In genomic region chr2:30470143-30470946, GRCm38 (mm10) we compare ENCODE assay signal across 9 mouse cellular contexts. TPM values are rescaled to one million over a fixed set of nuclear protein-coding genes. Genes with fewer than 3 reads are reported as not detected.
A peak's percentile ranks its signal among the peaks of the same experiment; 100 is the strongest.
DNase-seq lines count a peak whose midpoint lies in the region; ATAC-seq and TF ChIP-seq lines count a peak whose summit lies in the region.
"Had no signal": no experiment of that assay in that cellular context is flagged by ENCODE, and none has a peak within 500 bp of the region (broad histone marks: within the 10 kb centered on the region; RNA-seq: fewer than 3 reads in every experiment).

No protein-coding gene starts in this region.

- WGBS in limb, embryonic 10.5 days: under 1% methylated on average over 46 of the region's 46 CpGs
- under 1% methylated on average over 46 of the region's 46 CpGs for WGBS in midbrain, embryonic 12.5 days

- peak overlapping the region; percentile 70 for H3K9ac ChIP-seq in midbrain, embryonic 12.5 days (replicated peaks)

- H3K9me3 ChIP-seq in megakaryocyte, embryonic 14.5 days: no peaks in the 10 kb centered on the region
- no peaks in the 10 kb centered on the region for H3K9me3 ChIP-seq in limb, embryonic 10.5 days (replicated peaks)
- H3K9me3 ChIP-seq in midbrain, embryonic 12.5 days: no peaks in the 10 kb centered on the region

- intact Hi-C loops in gastrocnemius, postnatal 14 days (cut with DNase I; ENCODE audit: low total_unique reads): loop anchor here (10.0 kb wide), 1 partner anchor 124 kb away; the partner anchor contains the start of gene Cstad

- H3K36me3 ChIP-seq in megakaryocyte, embryonic 14.5 days (replicated peaks; ENCODE audit: low read length): no peaks in the 10 kb centered on the region
- H3K36me3 ChIP-seq in limb, embryonic 10.5 days: no peaks in the 10 kb centered on the region
- no peaks in the 10 kb centered on the region for H3K36me3 ChIP-seq in midbrain, embryonic 12.5 days

- no peak for TF ChIP-seq CTCF in cortical plate, adult 2 months (IDR thresholded peaks at IDR 0.05; ENCODE audit: extremely low read depth, insufficient read depth, low read length)

- peaks cover 58% of the 10 kb centered on the region for H3K4me1 ChIP-seq in megakaryocyte, embryonic 14.5 days
- H3K4me1 ChIP-seq in cortical plate, adult 2 months (ENCODE audit: control insufficient read depth, insufficient read depth, low read length): no peaks in the 10 kb centered on the region
- peaks cover 69% of the 10 kb centered on the region for H3K4me1 ChIP-seq in limb, embryonic 10.5 days
- H3K4me1 ChIP-seq in midbrain, embryonic 12.5 days: peaks cover 40% of the 10 kb centered on the region

- H3K27me3 ChIP-seq in megakaryocyte, embryonic 14.5 days (replicated peaks): peaks cover 91% of the 10 kb centered on the region
- peaks cover 18% of the 10 kb centered on the region for H3K27me3 ChIP-seq in limb, embryonic 10.5 days (ENCODE audit: low read depth, poor library complexity, severe bottlenecking)
- peaks cover 25% of the 10 kb centered on the region for H3K27me3 ChIP-seq in midbrain, embryonic 12.5 days
- H3K27me3 ChIP-seq: Patski had no signal

- TF ChIP-seq POLR2A in cortical plate, adult 2 months (IDR thresholded peaks at IDR 0.05; ENCODE audit: extremely low read depth, insufficient read depth, low read length): 0 out of 2 replicates have a peak, but pooled peaks have one; percentile 6

- DNase-seq in gastrocnemius, postnatal 14 days: peak; percentile 80
- peak; percentile 48 for DNase-seq in induced T-regulatory cell, adult 2 months (ENCODE audit: low read depth)
- peak; percentile 78 for DNase-seq in limb, embryonic 10.5 days (ENCODE audit: low spot score)
- DNase-seq in spleen, postnatal 36 days (ENCODE audit: low spot score in 2 of 2): peak; percentile 35 to 41

- peak overlapping the region; percentile 88 for H3K4me3 ChIP-seq in megakaryocyte, embryonic 14.5 days (replicated peaks)
- H3K4me3 ChIP-seq in cortical plate, adult 2 months (ENCODE audit: insufficient read depth, low read length): peak overlapping the region; percentile 58
- H3K4me3 ChIP-seq in limb, embryonic 10.5 days: peak overlapping the region; percentile 98
- H3K4me3 ChIP-seq in midbrain, embryonic 12.5 days: peak overlapping the region; percentile 88

- ATAC-seq in megakaryocyte, adult 5-6 weeks (ENCODE audit: poor library complexity, severe bottlenecking): no peak
- ATAC-seq in midbrain, embryonic 12.5 days (ENCODE audit: low FRiP score, low read depth): no peak
- ATAC-seq: Patski had no signal

- peak overlapping the region; percentile 94 for H3K4me2 ChIP-seq in midbrain, embryonic 12.5 days (replicated peaks)

- H3K27ac ChIP-seq in cortical plate, adult 2 months (ENCODE audit: insufficient read depth, low read length): peak overlapping the region; percentile 97
- H3K27ac ChIP-seq in limb, embryonic 10.5 days: peak overlapping the region; percentile 100
- peak overlapping the region; percentile 72 for H3K27ac ChIP-seq in midbrain, embryonic 12.5 days (replicated peaks)

RNA-seq across cellular contexts. Expression of gene Ier5l, which starts 3.7 kb away (rescaled TPM):
- 2.7 and 5.0 TPM in 2 replicates for polyA plus RNA-seq in megakaryocyte, embryonic 14.5 days (2012; ENCODE audit: insufficient read depth, low replicate concordance)
- 0.18 and 0.40 TPM in 2 replicates for total RNA-seq in megakaryocyte, adult 5-6 weeks (2015)
- total RNA-seq in megakaryocyte, adult 5-6 weeks (2017): 0.99 and 1.1 TPM in 2 replicates
- polyA plus RNA-seq in cortical plate, adult 2 months (2012; rRNA removed): 19.5 and 22.1 TPM in 2 replicates
- total RNA-seq in gastrocnemius, postnatal 14 days (2021): 1 to 10 TPM; 3.5 to 4.2 TPM
- 2.2 and 2.9 TPM in 2 replicates for polyA plus RNA-seq in limb, embryonic 10.5 days (2016; fragmentation: Nextera tagmentation; extraction: Ambion mirVana)
- 2.7 and 3.4 TPM in 2 replicates for polyA plus RNA-seq in midbrain, embryonic 12.5 days (2016; fragmentation: Nextera tagmentation; extraction: Ambion mirVana)

RNA-seq across cellular contexts. Expression of gene Ptpa, which starts 54.5 kb away (rescaled TPM):
- 473 and 551 TPM in 2 replicates for polyA plus RNA-seq in megakaryocyte, embryonic 14.5 days (2012; ENCODE audit: insufficient read depth, low replicate concordance)
- 68.9 and 69.0 TPM in 2 replicates for total RNA-seq in megakaryocyte, adult 5-6 weeks (2015)
- total RNA-seq in megakaryocyte, adult 5-6 weeks (2017): 44.3 and 45.9 TPM in 2 replicates
- polyA plus RNA-seq in cortical plate, adult 2 months (2012; rRNA removed): 167 and 176 TPM in 2 replicates
- total RNA-seq in gastrocnemius, postnatal 14 days (2021): 10 to 100 TPM; 71.1 to 80.7 TPM
- 172 and 177 TPM in 2 replicates for polyA plus RNA-seq in limb, embryonic 10.5 days (2016; fragmentation: Nextera tagmentation; extraction: Ambion mirVana)
- polyA plus RNA-seq in midbrain, embryonic 12.5 days (2016; fragmentation: Nextera tagmentation; extraction: Ambion mirVana): 128 and 129 TPM in 2 replicates

RNA-seq across cellular contexts. Expression of gene Crat, which starts 54.7 kb away (rescaled TPM):
- 55.0 and 64.0 TPM in 2 replicates for polyA plus RNA-seq in megakaryocyte, embryonic 14.5 days (2012; ENCODE audit: insufficient read depth, low replicate concordance)
- total RNA-seq in megakaryocyte, adult 5-6 weeks (2015): 26.2 and 29.6 TPM in 2 replicates
- total RNA-seq in megakaryocyte, adult 5-6 weeks (2017): 13.9 and 14.2 TPM in 2 replicates
- 44.7 and 50.9 TPM in 2 replicates for polyA plus RNA-seq in cortical plate, adult 2 months (2012; rRNA removed)
- total RNA-seq in gastrocnemius, postnatal 14 days (2021): 100 to 1,000 TPM; 251 to 325 TPM
- polyA plus RNA-seq in limb, embryonic 10.5 days (2016; fragmentation: Nextera tagmentation; extraction: Ambion mirVana): 21.9 and 22.9 TPM in 2 replicates
- polyA plus RNA-seq in midbrain, embryonic 12.5 days (2016; fragmentation: Nextera tagmentation; extraction: Ambion mirVana): 20.4 and 22.6 TPM in 2 replicates
